Mouse (Mus musculus) lung, postnatal 0 days (tissue): ENCODE results near the gene Pfkp.

Source experiments
- CTCF ChIP-seq: IDR thresholded peaks from 2 replicates; pipeline ENCODE4 v1.5.1; 2016; ENCODE audit warnings: antibody characterized with exemption, mild to moderate bottlenecking
- EP300 ChIP-seq: IDR thresholded peaks from 2 replicates; pipeline ENCODE4 v1.6.1; 2016; ENCODE audit warnings: antibody characterized with exemption, mild to moderate bottlenecking, control low read depth

GRCm38 (mm10) chr13:6583499-6584125 is 65.0 kb downstream of the Pfkp start:
- TF ChIP-seq CTCF = no peak
- TF ChIP-seq EP300 = no peak
